Mouse (Mus musculus) heart, embryonic 13.5 days (tissue): ENCODE results near the gene Spata31d1d. TPM values are rescaled to one million over a fixed set of nuclear protein-coding genes. Genes with fewer than 3 reads are reported as not detected.

Experiments used
- ATAC-seq: fragments of 200-750 bp; cut with Nextera tagmentation; 2 replicates; pipeline ENCODE4 v1.8.0; 2017; ENCODE audit warnings: moderate TSS enrichment; ENCODE audit not compliant: insufficient number of reproducible peaks, low FRiP score, low TSS enrichment; ENCODE audit errors: extremely low read depth
- H3K27ac ChIP-seq: fragments of 300-500 bp; sonication (generic); replicated peaks from 2 replicates; pipeline ENCODE4 v1.5.1; 2015; ENCODE audit warnings: moderate library complexity, mild to moderate bottlenecking, inconsistent platforms
- H3K27me3 ChIP-seq: fragments of 300-500 bp; sonication (generic); replicated peaks from 2 replicates; pipeline ENCODE4 v1.6.1; 2015; ENCODE audit warnings: mild to moderate bottlenecking, inconsistent platforms
- H3K36me3 ChIP-seq: fragments of 300-500 bp; sonication (generic); 2 replicates; pipeline ENCODE4 v1.6.1; 2015; ENCODE audit warnings: mild to moderate bottlenecking, inconsistent platforms
- H3K4me1 ChIP-seq: fragments of 300-500 bp; sonication (generic); 2 replicates; pipeline ENCODE4 v1.6.1; 2015; ENCODE audit warnings: inconsistent platforms
- H3K4me2 ChIP-seq: fragments of 300-500 bp; sonication (generic); 2 replicates; pipeline ENCODE4 v1.6.1; 2015; ENCODE audit warnings: inconsistent platforms, mild to moderate bottlenecking, moderate library complexity
- H3K4me3 ChIP-seq: fragments of 300-500 bp; sonication (generic); 2 replicates; pipeline ENCODE4 v1.5.1; 2015; ENCODE audit warnings: moderate library complexity, mild to moderate bottlenecking, inconsistent platforms
- H3K9ac ChIP-seq: fragments of 300-500 bp; sonication (generic); 2 replicates; pipeline ENCODE4 v1.6.1; 2015; ENCODE audit warnings: inconsistent platforms, mild to moderate bottlenecking, moderate library complexity
- H3K9me3 ChIP-seq: fragments of 300-500 bp; sonication (generic); 2 replicates; pipeline ENCODE4 v1.6.1; 2016; ENCODE audit warnings: inconsistent platforms
- WGBS: fragments of 180-500 bp; shearing (Covaris S2); methylation state at CpG from one replicate; pipeline ENCODE4 v1.1.7; 2015; ENCODE audit warnings: mixed read lengths; 5-methylcytosine and 5-hydroxymethylcytosine counted together
- polyA plus RNA-seq: library from polyadenylated mRNA; unstranded; fragments of >200 nt; fragmentation: Nextera tagmentation; extraction: Ambion mirVana; gene quantifications from 2 replicates; pipeline ENCODE4 v1.2.1, GENCODE M21; 2015

The Spata31d1d gene
- polyA plus RNA-seq, 1 experiment from 2014 or later, result not detected

- Histone ChIP-seq H3K4me1 (peaks cover 3% of the 10 kb centered on the region), H3K4me2 (no peak overlapping the region), H3K9ac (no peak overlapping the region), H3K9me3 (no peaks in the 10 kb centered on the region), H3K27me3 (peaks cover 20% of the 10 kb centered on the region), H3K27ac (no peak overlapping the region), H3K4me3 (no peak overlapping the region), H3K36me3 (no peaks in the 10 kb centered on the region)
- 87% methylated on average over 8 of the region's 8 CpGs for WGBS
- ATAC-seq, result no peak
These were observed 32.4 kb downstream of the Spata31d1d start for GRCm38 (mm10) chr13:59699131-59699530.

GRCm38 (mm10) chr13:59695781-59696180 is 35.8 kb downstream of the Spata31d1d start:
- no peaks in the 10 kb centered on the region for H3K9me3 ChIP-seq
- no peak overlapping the region for H3K4me3 ChIP-seq
- no peak overlapping the region for H3K4me2 ChIP-seq
- no peaks in the 10 kb centered on the region for H3K4me1 ChIP-seq
- H3K27me3 ChIP-seq, result no peaks in the 10 kb centered on the region
- H3K9ac ChIP-seq, result no peak overlapping the region
- ATAC-seq, result no peak
- H3K36me3 ChIP-seq, result no peaks in the 10 kb centered on the region
- WGBS, result 81% methylated on average over 7 of the region's 7 CpGs
- H3K27ac ChIP-seq, result no peak overlapping the region

- H3K4me2 ChIP-seq, result no peak within 1 kb of the TSS
- no peaks in the 10 kb centered on the region for H3K27me3 ChIP-seq
- WGBS, result 75% methylated on average over 3 of the region's 3 CpGs
- H3K36me3 ChIP-seq, result no peaks in the 10 kb centered on the region
- peaks cover 5% of the 10 kb centered on the region for H3K4me1 ChIP-seq
- H3K4me3 ChIP-seq, result no peak within 1 kb of the TSS
- no peaks in the 10 kb centered on the region for H3K9me3 ChIP-seq
- ATAC-seq, result no peak
- no peak within 1 kb of the TSS for H3K27ac ChIP-seq
- no peak within 1 kb of the TSS for H3K9ac ChIP-seq
These were observed 37.5 kb downstream of the Spata31d1d start, which contains the start of gene 4921517D22Rik for GRCm38 (mm10) chr13:59694008-59694407. Gene 4921517D22Rik (minus strand): TSS chr13:59694108.

GRCm38 (mm10) chr13:59691478-59691877 is 40.1 kb downstream of the Spata31d1d start:
- Histone ChIP-seq H3K27me3 (no peaks in the 10 kb centered on the region), H3K4me1 (peaks cover 15% of the 10 kb centered on the region), H3K4me2 (no peak overlapping the region), H3K36me3 (no peaks in the 10 kb centered on the region), H3K4me3 (no peak overlapping the region), H3K9ac (no peak overlapping the region), H3K27ac (no peak overlapping the region), H3K9me3 (no peaks in the 10 kb centered on the region)
- 76% methylated on average over 10 of the region's 10 CpGs for WGBS
- ATAC-seq, result no peak

- Histone ChIP-seq H3K9me3 (no peaks in the 10 kb centered on the region), H3K27me3 (no peaks in the 10 kb centered on the region), H3K9ac (no peak overlapping the region), H3K4me2 (no peak overlapping the region), H3K36me3 (no peaks in the 10 kb centered on the region), H3K4me3 (no peak overlapping the region), H3K4me1 (peaks cover 15% of the 10 kb centered on the region), H3K27ac (no peak overlapping the region)
- WGBS, result 79% methylated on average over 7 of the region's 7 CpGs
- ATAC-seq, result no peak
These were observed 41.0 kb downstream of the Spata31d1d start for GRCm38 (mm10) chr13:59690576-59690975.

- H3K4me3 ChIP-seq, result no peak overlapping the region
- H3K9me3 ChIP-seq, result no peaks in the 10 kb centered on the region
- H3K4me2 ChIP-seq, result no peak overlapping the region
- no peaks in the 10 kb centered on the region for H3K36me3 ChIP-seq
- H3K27me3 ChIP-seq, result no peaks in the 10 kb centered on the region
- no peak for ATAC-seq
- H3K9ac ChIP-seq, result no peak overlapping the region
- WGBS, result 83% methylated on average over 3 of the region's 3 CpGs
- H3K27ac ChIP-seq, result no peak overlapping the region
- peaks cover 15% of the 10 kb centered on the region for H3K4me1 ChIP-seq
These were observed 41.7 kb downstream of the Spata31d1d start for GRCm38 (mm10) chr13:59689843-59690242.

GRCm38 (mm10) chr13:59689313-59689712 is 42.2 kb downstream of the Spata31d1d start:
- H3K9ac ChIP-seq, result no peak overlapping the region
- H3K27me3 ChIP-seq, result no peaks in the 10 kb centered on the region
- H3K9me3 ChIP-seq, result no peaks in the 10 kb centered on the region
- H3K36me3 ChIP-seq, result no peaks in the 10 kb centered on the region
- no peak for ATAC-seq
- H3K27ac ChIP-seq, result 0 out of 2 replicates have a peak overlapping the region, but pooled peaks have one; percentile 20
- H3K4me3 ChIP-seq, result no peak overlapping the region
- no peak overlapping the region for H3K4me2 ChIP-seq
- WGBS, result 54% methylated on average over 9 of the region's 9 CpGs
- peaks cover 15% of the 10 kb centered on the region for H3K4me1 ChIP-seq

- peak overlapping the region; percentile 34; the same call in 1 of the 2 replicates for H3K9ac ChIP-seq
- H3K4me1 ChIP-seq, result peaks cover 15% of the 10 kb centered on the region
- ATAC-seq, result no peak
- peak overlapping the region; percentile 58; the same call in 1 of the 2 replicates for H3K27ac ChIP-seq
- 0 out of 2 replicates have a peak, but pooled peaks cover 2% of the 10 kb centered on the region for H3K27me3 ChIP-seq
- H3K36me3 ChIP-seq, result no peaks in the 10 kb centered on the region
- H3K4me2 ChIP-seq, result peak overlapping the region; percentile 63
- WGBS, result 24% methylated on average over 13 of the region's 13 CpGs
- peak overlapping the region; percentile 26 for H3K4me3 ChIP-seq
- no peaks in the 10 kb centered on the region for H3K9me3 ChIP-seq
These were observed 43.2 kb downstream of the Spata31d1d start for GRCm38 (mm10) chr13:59688338-59688770.

- Histone ChIP-seq H3K4me2 (no peak overlapping the region), H3K27me3 (peaks cover 14% of the 10 kb centered on the region), H3K9me3 (no peaks in the 10 kb centered on the region), H3K36me3 (no peaks in the 10 kb centered on the region), H3K27ac (no peak overlapping the region), H3K4me1 (peaks cover 19% of the 10 kb centered on the region), H3K4me3 (no peak overlapping the region), H3K9ac (no peak overlapping the region)
- WGBS, result 72% methylated on average over 3 of the region's 3 CpGs
- no peak for ATAC-seq
These were observed 46.3 kb downstream of the Spata31d1d start for GRCm38 (mm10) chr13:59685236-59685635.

- Histone ChIP-seq H3K4me1 (peaks cover 4% of the 10 kb centered on the region), H3K27me3 (peaks cover 14% of the 10 kb centered on the region), H3K9me3 (no peaks in the 10 kb centered on the region), H3K27ac (no peak overlapping the region), H3K4me2 (0 out of 2 replicates have a peak overlapping the region, but pooled peaks have one; percentile 7), H3K36me3 (no peaks in the 10 kb centered on the region), H3K9ac (no peak overlapping the region), H3K4me3 (no peak overlapping the region)
- 15% methylated on average over 7 of the region's 7 CpGs for WGBS
- no peak for ATAC-seq
These were observed 48.9 kb downstream of the Spata31d1d start for GRCm38 (mm10) chr13:59682629-59683028.

- no peak overlapping the region for H3K4me3 ChIP-seq
- 55% methylated on average over 4 of the region's 4 CpGs for WGBS
These were observed 51.6 kb downstream of the Spata31d1d start for GRCm38 (mm10) chr13:59679908-59680307.

GRCm38 (mm10) chr13:59679306-59679705 is 52.2 kb downstream of the Spata31d1d start:
- no peaks in the 10 kb centered on the region for H3K36me3 ChIP-seq
- 39% methylated on average over 4 of the region's 4 CpGs for WGBS
- H3K27ac ChIP-seq, result no peak overlapping the region
- no peak overlapping the region for H3K4me3 ChIP-seq
- peaks cover 9% of the 10 kb centered on the region for H3K4me1 ChIP-seq
- H3K4me2 ChIP-seq, result no peak overlapping the region
- H3K9ac ChIP-seq, result no peak overlapping the region
- peaks cover 14% of the 10 kb centered on the region for H3K27me3 ChIP-seq
- H3K9me3 ChIP-seq, result no peaks in the 10 kb centered on the region
- no peak for ATAC-seq

More at GRCm38 (mm10) chr13:59679908-59680307, 51.6 kb downstream of the Spata31d1d start:
- no peaks in the 10 kb centered on the region for H3K36me3 ChIP-seq
- H3K27me3 ChIP-seq, result peaks cover 14% of the 10 kb centered on the region
- peaks cover 4% of the 10 kb centered on the region for H3K4me1 ChIP-seq
- H3K4me2 ChIP-seq, result no peak overlapping the region
- no peaks in the 10 kb centered on the region for H3K9me3 ChIP-seq
- no peak overlapping the region for H3K27ac ChIP-seq
- no peak overlapping the region for H3K9ac ChIP-seq
- no peak for ATAC-seq
